Mouse (Mus musculus) MEL (cell line): ENCODE measurements around the gene Sult1a1. TPM values are rescaled to one million over a fixed set of nuclear protein-coding genes. Genes with fewer than 3 reads are reported as not detected.

ENCODE experiments used
- DNase-seq: peaks from one replicate; pipeline ENCODE4 v3.0.0; 2011; ENCODE audit warnings: low read depth, low spot score
- H3K27ac ChIP-seq: 2 replicates; pipeline ENCODE4 v1.5.1; 2012; ENCODE audit warnings: low read depth, mild to moderate bottlenecking, control low read depth, low read length, moderate library complexity; ENCODE audit not compliant: control insufficient read depth
- H3K27me3 ChIP-seq, 2 experiments: fragments of 150-350 bp in 1 of 2; sonication (generic) in 1 of 2; 2 replicates each; pipeline ENCODE4 v1.6.1; 2012; ENCODE audit warnings: low read length in 2 of 2, mild to moderate bottlenecking in 2 of 2, improper control_type of control experiment in 1 of 2, moderate library complexity in 1 of 2; ENCODE audit not compliant: insufficient read depth in 2 of 2, control insufficient read depth in 1 of 2
- H3K36me3 ChIP-seq, 2 experiments: 2 replicates each; pipeline ENCODE4 v1.6.1; 2012 to 2014; ENCODE audit warnings: low read length in 2 of 2, improper control_type of control experiment in 1 of 2, inconsistent platforms in 1 of 2, mild to moderate bottlenecking in 1 of 2; ENCODE audit not compliant: insufficient read depth in 2 of 2, control insufficient read depth in 1 of 2
- H3K4me1 ChIP-seq, 2 experiments: fragments of 150-350 bp in 1 of 2; sonication (generic) in 1 of 2; 2 replicates each; pipeline ENCODE4 v1.6.1; 2012; ENCODE audit warnings: low read length in 2 of 2, improper control_type of control experiment in 1 of 2, mild to moderate bottlenecking in 1 of 2; ENCODE audit not compliant: insufficient read depth in 2 of 2, control insufficient read depth in 1 of 2
- H3K4me3 ChIP-seq, 2 experiments: fragments of 150-350 bp in 1 of 2; sonication (generic) in 1 of 2; 2 replicates each; pipeline ENCODE4 v1.5.1; 2012; ENCODE audit warnings: low read depth in 2 of 2, low read length in 2 of 2, mild to moderate bottlenecking in 2 of 2, moderate library complexity in 2 of 2, control low read depth in 1 of 2, improper control_type of control experiment in 1 of 2; ENCODE audit not compliant: control insufficient read depth in 1 of 2, insufficient read depth in 1 of 2
- H3K79me2 ChIP-seq: 2 replicates; pipeline ENCODE4 v1.6.1; 2012; ENCODE audit warnings: mild to moderate bottlenecking, low read length, moderate library complexity; ENCODE audit not compliant: control insufficient read depth, poor library complexity, insufficient read depth
- H3K9ac ChIP-seq: 2 replicates; pipeline ENCODE4 v1.6.1; 2012; ENCODE audit warnings: low read depth, mild to moderate bottlenecking, control low read depth, low read length, moderate library complexity; ENCODE audit not compliant: control insufficient read depth, poor library complexity, severe bottlenecking
- H3K9me3 ChIP-seq: fragments of 150-350 bp; sonication (generic); replicated peaks from 2 replicates; pipeline ENCODE4 v1.6.1; 2012; ENCODE audit warnings: mild to moderate bottlenecking, low read length, improper control_type of control experiment, moderate library complexity; ENCODE audit not compliant: insufficient read depth
- BHLHE40 ChIP-seq: IDR thresholded peaks from 2 replicates; pipeline ENCODE4 v1.6.1; 2012; ENCODE audit warnings: low read depth, mild to moderate bottlenecking, inconsistent platforms, low read length, improper control_type of control experiment, borderline replicate concordance
- CHD2 ChIP-seq: IDR thresholded peaks from 2 replicates; pipeline ENCODE4 v1.6.1; 2011; ENCODE audit warnings: low read length, improper control_type of control experiment
- E2F4 ChIP-seq: IDR thresholded peaks from 2 replicates; pipeline ENCODE4 v1.6.1; 2011; ENCODE audit warnings: low read depth, low read length, improper control_type of control experiment, borderline replicate concordance
- GATA1 ChIP-seq: IDR thresholded peaks from 2 replicates; pipeline ENCODE4 v1.6.1; 2011; ENCODE audit warnings: low read depth, low read length, improper control_type of control experiment
- JUND ChIP-seq: IDR thresholded peaks from 2 replicates; pipeline ENCODE4 v1.6.1; 2011; ENCODE audit warnings: low read depth, mild to moderate bottlenecking, improper control_type of control experiment, low read length
- KAT2A ChIP-seq: conservative IDR thresholded peaks from 2 replicates; pipeline ENCODE4 v1.6.1; 2012; ENCODE audit warnings: low read depth, low read length, improper control_type of control experiment, inconsistent platforms
- MAX ChIP-seq: IDR thresholded peaks from 2 replicates; pipeline ENCODE4 v1.6.1; 2011; ENCODE audit warnings: low read length, improper control_type of control experiment
- MAZ ChIP-seq: IDR thresholded peaks from 2 replicates; pipeline ENCODE4 v1.6.1; 2012; ENCODE audit warnings: low read depth, mild to moderate bottlenecking, inconsistent platforms, low read length, improper control_type of control experiment
- MEF2A ChIP-seq: IDR thresholded peaks from 2 replicates; pipeline ENCODE4 v1.6.1; 2014; ENCODE audit warnings: low read depth, mild to moderate bottlenecking, inconsistent platforms, low read length, improper control_type of control experiment; ENCODE audit not compliant: poor library complexity, insufficient replicate concordance, severe bottlenecking; ENCODE audit errors: extremely low read depth
- MYB ChIP-seq: IDR thresholded peaks from 2 replicates; pipeline ENCODE4 v1.6.1; 2011; ENCODE audit warnings: mild to moderate bottlenecking, low read depth, low read length, improper control_type of control experiment
- MYC ChIP-seq: IDR thresholded peaks from 2 replicates; pipeline ENCODE4 v1.6.1; 2011; ENCODE audit warnings: low read depth, mild to moderate bottlenecking, low read length, improper control_type of control experiment, moderate library complexity
- NELFE ChIP-seq: IDR thresholded peaks from 2 replicates; pipeline ENCODE4 v1.6.1; 2011; ENCODE audit warnings: low read depth, low read length, improper control_type of control experiment
- POLR2A ChIP-seq, 2 experiments: IDR thresholded peaks; 2 replicates each; pipeline ENCODE4 v1.6.1; 2011 to 2012; ENCODE audit warnings: low read length in 2 of 2, mild to moderate bottlenecking in 2 of 2, control low read depth in 1 of 2, improper control_type of control experiment in 1 of 2, low read depth in 1 of 2, moderate library complexity in 1 of 2; ENCODE audit not compliant: control insufficient read depth in 1 of 2, insufficient read depth in 1 of 2, poor library complexity in 1 of 2
- POLR2AphosphoS5 ChIP-seq: IDR thresholded peaks from 2 replicates; pipeline ENCODE4 v1.6.1; 2012; ENCODE audit warnings: low read depth, borderline replicate concordance, mild to moderate bottlenecking, inconsistent platforms, low read length, moderate library complexity, mixed read lengths
- RCOR1 ChIP-seq: IDR thresholded peaks from 2 replicates; pipeline ENCODE4 v1.6.1; 2012; ENCODE audit warnings: low read depth, mild to moderate bottlenecking, inconsistent platforms, low read length, improper control_type of control experiment
- SIN3A ChIP-seq: IDR thresholded peaks from 2 replicates; pipeline ENCODE4 v1.6.1; 2012; ENCODE audit warnings: low read length, improper control_type of control experiment, inconsistent platforms
- TAL1 ChIP-seq: IDR thresholded peaks from 2 replicates; pipeline ENCODE4 v1.6.1; 2012; ENCODE audit warnings: mild to moderate bottlenecking, inconsistent platforms, low read length, moderate library complexity, mixed read lengths
- TBP ChIP-seq: IDR thresholded peaks from 2 replicates; pipeline ENCODE4 v1.8.0; 2011; ENCODE audit warnings: low read depth, low read length, improper control_type of control experiment
- TCF12 ChIP-seq: IDR thresholded peaks from 2 replicates; pipeline ENCODE4 v1.6.1; 2014; ENCODE audit warnings: low read depth, mild to moderate bottlenecking, inconsistent platforms, low read length, improper control_type of control experiment, moderate library complexity
- USF1 ChIP-seq: IDR thresholded peaks from 2 replicates; pipeline ENCODE4 v1.6.1; 2014; ENCODE audit warnings: low read depth, mild to moderate bottlenecking, inconsistent platforms, low read length, improper control_type of control experiment, moderate library complexity
- ZC3H11A ChIP-seq: IDR thresholded peaks from 2 replicates; pipeline ENCODE4 v1.6.1; 2012; ENCODE audit warnings: low read depth, mild to moderate bottlenecking, inconsistent platforms, low read length, improper control_type of control experiment
- ZNF384 ChIP-seq: IDR thresholded peaks from 2 replicates; pipeline ENCODE4 v1.6.1; 2012; ENCODE audit warnings: low read depth, mild to moderate bottlenecking, inconsistent platforms, low read length, improper control_type of control experiment
- polyA plus RNA-seq, 2 experiments: library from polyadenylated mRNA; stranded (reverse) in 1 of 2; unstranded in 1 of 2; fragments of >175 nt in 1 of 2; fragments of >200 nt in 1 of 2; gene quantifications; 2 replicates each; pipeline versions ENCODE4 v1.2.1 to v1.2.4; 2012; ENCODE audit warnings: low replicate concordance in 2 of 2, low read depth in 1 of 2; ENCODE audit not compliant: insufficient read length in 2 of 2, insufficient read depth in 1 of 2, missing spikeins in 1 of 2
- total RNA-seq: library from RNA; depleted of rRNA; stranded (reverse); fragments of 300-350 nt; gene quantifications from 2 replicates; pipeline ENCODE4 v1.2.3, GENCODE M21; 2012

The Sult1a1 gene
- total and polyA plus RNA-seq, 3 experiments, result 0.36 TPM; not detected in 2

DNA sequence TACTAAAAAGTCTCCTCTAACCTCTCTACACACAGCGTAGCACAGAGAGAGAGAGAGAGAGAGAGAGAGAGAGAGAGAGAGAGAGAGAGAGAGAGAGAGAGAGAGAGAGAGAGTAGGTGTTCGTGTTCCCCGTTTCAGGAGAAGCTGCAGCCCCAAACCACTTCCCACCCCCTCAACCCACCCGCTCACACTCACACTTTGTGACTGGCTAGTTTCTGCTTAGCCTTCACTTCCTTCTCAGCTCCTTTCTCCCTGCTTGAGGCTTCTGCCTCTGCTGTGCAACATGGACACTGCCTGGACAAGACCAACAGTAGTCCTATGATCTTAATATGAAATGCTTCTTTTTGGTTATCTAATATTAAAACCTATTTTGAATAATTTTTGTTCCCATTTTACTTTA, 34.0 kb upstream of the Sult1a1 start:
- peaks cover 0 to 11% of the 10 kb centered on the region in 2 experiments; a peak in 2 of 4 replicates for H3K4me1 ChIP-seq
- no peaks in the 10 kb centered on the region for H3K9me3 ChIP-seq
- TF ChIP-seq JUND (peak; percentile 84), RCOR1 (no peak)
- TF ChIP-seq, all 39 proteins: peak for 1
- no peaks in the 10 kb centered on the region for H3K79me2 ChIP-seq
- H3K4me3 ChIP-seq, result no peak overlapping the region
- peaks cover 1 to 3% of the 10 kb centered on the region in 2 experiments; a peak in 2 of 4 replicates for H3K27me3 ChIP-seq
- no peak for DNase-seq
- peaks cover 0 to 6% of the 10 kb centered on the region in 2 experiments; a peak in 2 of 4 replicates for H3K36me3 ChIP-seq
- no peak overlapping the region for H3K9ac ChIP-seq
- H3K27ac ChIP-seq, result no peak overlapping the region

DNA sequence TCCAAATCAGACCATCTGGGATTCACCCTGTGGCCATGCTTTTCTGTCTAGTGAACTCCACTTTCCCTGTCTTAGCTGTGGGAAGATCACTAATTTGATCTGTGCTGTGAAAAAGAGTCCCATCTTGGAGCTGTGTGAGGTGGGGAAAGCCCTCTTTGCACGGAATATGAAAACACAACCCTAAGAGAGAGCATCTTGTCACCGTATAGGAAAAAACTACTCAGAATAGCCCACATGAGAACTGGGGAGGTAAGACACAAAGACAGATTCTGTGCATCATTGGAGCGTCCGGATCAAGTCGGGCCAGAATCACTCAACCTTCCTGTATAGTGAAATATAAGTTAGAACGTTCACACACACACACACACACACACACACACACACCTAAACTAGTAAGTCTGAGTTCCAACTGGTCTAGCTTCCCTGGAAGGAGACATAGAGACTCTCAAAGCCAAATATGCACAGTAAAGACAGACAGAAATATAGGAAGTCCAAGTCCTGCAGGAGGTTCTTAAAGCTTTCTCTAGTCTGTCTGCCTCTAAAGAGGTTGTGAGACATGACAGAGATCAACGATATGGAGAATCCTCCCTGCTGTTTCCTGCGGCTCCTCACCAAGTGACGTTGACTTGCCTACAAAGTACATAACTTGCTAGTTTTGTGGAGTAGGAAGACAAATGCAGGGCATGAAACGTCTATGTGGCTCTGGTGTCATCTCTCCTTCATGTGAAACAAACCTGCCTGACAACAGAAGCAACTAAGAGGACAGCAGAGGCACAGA, 32.1 kb upstream of the Sult1a1 start:
- H3K4me1 ChIP-seq, result peaks cover 0 to 15% of the 10 kb centered on the region in 2 experiments; a peak in 3 of 4 replicates
- H3K4me3 ChIP-seq, result peak overlapping the region; percentile 32 to 48
- no peaks in the 10 kb centered on the region; a peak in 1 of 4 replicates for H3K27me3 ChIP-seq
- H3K9ac ChIP-seq, result peak overlapping the region; percentile 72
- TF ChIP-seq BHLHE40, result no peak
- TF ChIP-seq, all 39 proteins: peak for 0
- no peaks in the 10 kb centered on the region for H3K9me3 ChIP-seq
- H3K79me2 ChIP-seq, result peaks cover 7% of the 10 kb centered on the region
- DNase-seq, result no peak
- H3K36me3 ChIP-seq, result peaks cover 0 to 8% of the 10 kb centered on the region in 2 experiments; a peak in 2 of 4 replicates
- H3K27ac ChIP-seq, result peak overlapping the region; percentile 89; the same call in 1 of the 2 replicates

GRCm38 (mm10) chr7:126707442-126708174, 31.4 kb upstream of the Sult1a1 start, which contains the start of gene Coro1a:
Gene Coro1a, minus strand, starts transcription at chr7:126707787.
- DNase-seq, result peak; percentile 91
- Histone ChIP-seq H3K27me3 (no peaks in the 10 kb centered on the region; a peak in 1 of 4 replicates), H3K27ac (peak within 1 kb of the TSS; percentile 89), H3K9ac (peak within 1 kb of the TSS; percentile 72), H3K9me3 (no peaks in the 10 kb centered on the region), H3K4me3 (peak within 1 kb of the TSS; percentile 48 to 52), H3K79me2 (peaks cover 14% of the 10 kb centered on the region), H3K36me3 (peaks cover 0 to 12% of the 10 kb centered on the region in 2 experiments; a peak in 2 of 4 replicates), H3K4me1 (peaks cover 4 to 22% of the 10 kb centered on the region in 2 experiments; a peak in 3 of 4 replicates)
- TF ChIP-seq MAX, result no peak; the same call in 1 of the 2 replicates
- no peak for TF ChIP-seq ZC3H11A
- TF ChIP-seq BHLHE40, result no peak
- peak; percentile 55 for TF ChIP-seq TBP
- TF ChIP-seq TCF12, result peak; percentile 60; the same call in 1 of the 2 replicates
- TF ChIP-seq SIN3A, result peak; percentile 64
- TF ChIP-seq USF1, result no peak
- peak; percentile 65 for TF ChIP-seq TAL1
- TF ChIP-seq NELFE, result no peak
- TF ChIP-seq GATA1, result 0 out of 2 replicates have a peak, but pooled peaks have one; percentile 17
- TF ChIP-seq E2F4, result no peak
- TF ChIP-seq KAT2A, result no peak
- TF ChIP-seq ZNF384, result no peak
- TF ChIP-seq RCOR1, result no peak
- TF ChIP-seq MEF2A, result no peak
- TF ChIP-seq CHD2, result no peak
- no peak for TF ChIP-seq MYC
- TF ChIP-seq MYB, result no peak
- TF ChIP-seq POLR2A (IDR thresholded peaks at IDR 0.05; ENCODE audit: control insufficient read depth in 1 of 2, insufficient read depth in 1 of 2, low read depth in 1 of 2, low read length in 2 of 2, poor library complexity in 1 of 2), result peak; percentile 29 to 67; a peak in 2 of 4 replicates
- no peak for TF ChIP-seq POLR2AphosphoS5
- 0 out of 2 replicates have a peak, but pooled peaks have one; percentile 34 for TF ChIP-seq MAZ
